ENCODE assay signal across 12 mouse cellular contexts in genomic region chr10:128938457-128938856, GRCm38 (mm10). TPM values are rescaled to one million over a fixed set of nuclear protein-coding genes. Genes with fewer than 3 reads are reported as not detected.
A peak's percentile ranks its signal among the peaks of the same experiment; 100 is the strongest.
DNase-seq lines count a peak whose midpoint lies in the region; ATAC-seq and TF ChIP-seq lines count a peak whose summit lies in the region.
"Had no signal": no experiment of that assay in that cellular context is flagged by ENCODE, and none has a peak within 500 bp of the region (broad histone marks: within the 10 kb centered on the region; RNA-seq: fewer than 3 reads in every experiment).

No protein-coding gene starts in this region.

- no peak overlapping the region for H3K27ac ChIP-seq in thymus, adult 2 months (ENCODE audit: control insufficient read depth, insufficient read depth, low read length)
- H3K27ac ChIP-seq: embryonic facial prominence, embryonic 12.5 days; neural tube, embryonic 13.5 days had no signal

- no peak for TF ChIP-seq CTCF in thymus, adult 2 months (IDR thresholded peaks at IDR 0.05; ENCODE audit: borderline replicate concordance, control insufficient read depth, extremely low read depth, insufficient read depth, low read length, poor library complexity)

- peak; percentile 69 for ATAC-seq in cerebellum, adult (ENCODE audit: insufficient number of reproducible peaks, low FRiP score, low TSS enrichment)

- H3K36me3 ChIP-seq in thymus, adult 2 months (ENCODE audit: control insufficient read depth, insufficient read depth, low read length): no peaks in the 10 kb centered on the region
- H3K36me3 ChIP-seq: embryonic facial prominence, embryonic 12.5 days; neural tube, embryonic 13.5 days had no signal

- peaks cover 12% of the 10 kb centered on the region for H3K27me3 ChIP-seq in thymus, adult 2 months (ENCODE audit: control insufficient read depth, insufficient read depth, low read length)

- 85% methylated on average over 9 of the region's 9 CpGs for WGBS in thymus, adult 2 months

- no peak overlapping the region for H3K4me3 ChIP-seq in thymus, adult 2 months (ENCODE audit: control insufficient read depth, insufficient read depth, low read length)
- H3K4me3 ChIP-seq: embryonic facial prominence, embryonic 12.5 days; neural tube, embryonic 13.5 days had no signal

- peak; percentile 32 for DNase-seq in layer of hippocampus, adult 9-11 months
- DNase-seq in layer of hippocampus, adult 8-10 months (ENCODE audit: low spot score in 2 of 2): no peak
- peak; percentile 69 to 88 for DNase-seq in gastrocnemius, postnatal 4 days (ENCODE audit: low spot score in 2 of 2)
- DNase-seq in lung, postnatal 10 days: peak; percentile 69
- no peak for DNase-seq in thymus, adult 2 months
- DNase-seq in left cerebral cortex, adult 18-20 months (ENCODE audit: low spot score in 2 of 2): no peak
- DNase-seq in spleen, postnatal 14 days (ENCODE audit: low spot score in 2 of 2): no peak

- peaks cover 6% of the 10 kb centered on the region for H3K4me1 ChIP-seq in thymus, adult 2 months (replicated peaks; ENCODE audit: control insufficient read depth, insufficient read depth, low read length)

- TF ChIP-seq POLR2A in thymus, adult 2 months (IDR thresholded peaks at IDR 0.05; ENCODE audit: control insufficient read depth, extremely low read depth, insufficient read depth, low read length, poor library complexity): no peak

RNA-seq across cellular contexts. Expression of gene Itga7, which starts 4.8 kb away (rescaled TPM):
- 10 to 100 TPM; 29.5 to 35.4 (median 31.6) TPM for total RNA-seq in layer of hippocampus, adult 8-10 months (2022)
- 100 to 1,000 TPM; 148 to 157 TPM for total RNA-seq in gastrocnemius, postnatal 4 days (2021)
- 5.9 and 14.5 TPM in 2 replicates for polyA plus RNA-seq in thymus, adult 2 months (2012; rRNA removed)
- 10 to 100 TPM; 13.5 TPM for total RNA-seq in left cerebral cortex, adult 18-20 months (2021)

RNA-seq across cellular contexts. Expression of gene Bloc1s1, which starts 14.6 kb away (rescaled TPM):
- 100 to 1,000 TPM in 2 of 4 experiments, 10 to 100 TPM in 2; 69.0 to 104 (median 90.6) TPM for total RNA-seq in layer of hippocampus, adult 8-10 months (2022)
- 100 to 1,000 TPM; 218 to 231 TPM for total RNA-seq in gastrocnemius, postnatal 4 days (2021)
- polyA plus RNA-seq in thymus, adult 2 months (2012; rRNA removed): 137 and 173 TPM in 2 replicates
- total RNA-seq in left cerebral cortex, adult 18-20 months (2021): 10 to 100 TPM; 79.8 to 82.3 TPM

RNA-seq across cellular contexts. Expression of gene Rdh5, which starts 15.8 kb away (rescaled TPM):
- total RNA-seq in layer of hippocampus, adult 8-10 months (2022): 1 to 10 TPM; 4.5 to 7.8 (median 7.2) TPM
- 10 to 100 TPM; 11.7 to 12.1 TPM for total RNA-seq in gastrocnemius, postnatal 4 days (2021)
- 14.0 and 21.8 TPM in 2 replicates for polyA plus RNA-seq in thymus, adult 2 months (2012; rRNA removed)
- 1 to 10 TPM; 3.6 to 7.6 TPM for total RNA-seq in left cerebral cortex, adult 18-20 months (2021)

RNA-seq across cellular contexts. Expression of gene Mettl7b, which starts 22.3 kb away (rescaled TPM):
- total RNA-seq in layer of hippocampus, adult 8-10 months (2022): not detected
- total RNA-seq in gastrocnemius, postnatal 4 days (2021): under 1 TPM in 1 of 2 experiments, not detected in 1; 0.73 TPM
- 0.28 and 1.6 TPM in 2 replicates for polyA plus RNA-seq in thymus, adult 2 months (2012; rRNA removed)
- not detected for total RNA-seq in left cerebral cortex, adult 18-20 months (2021)
- total RNA-seq: MEL had no signal
- polyA plus RNA-seq: limb, embryonic 11.5 days had no signal

RNA-seq across cellular contexts. Expression of gene Cd63, which starts 37.7 kb away (rescaled TPM):
- total RNA-seq in layer of hippocampus, adult 8-10 months (2022): 100 to 1,000 TPM in 2 of 4 experiments, 10 to 100 TPM in 2; 76.9 to 199 (median 126) TPM
- total RNA-seq in gastrocnemius, postnatal 4 days (2021): 100 to 1,000 TPM; 311 to 352 TPM
- 43.9 and 62.1 TPM in 2 replicates for polyA plus RNA-seq in thymus, adult 2 months (2012; rRNA removed)
- 10 to 100 TPM; 69.1 to 71.4 TPM for total RNA-seq in left cerebral cortex, adult 18-20 months (2021)

Comparison
In these comparisons a context has a peak if more than half of its experiments do, and no peak if none do; other contexts are left out.
1. DNase-seq: peak in layer of hippocampus, adult 9-11 months (single experiment), gastrocnemius, postnatal 4 days (2 of 2) and lung, postnatal 10 days (single experiment); none in layer of hippocampus, adult 8-10 months (0 of 2), thymus, adult 2 months (single experiment), left cerebral cortex, adult 18-20 months (0 of 2) and spleen, postnatal 14 days (0 of 2).
2. RNA of gene Itga7, which starts 4.8 kb away (total RNA-seq): 148 to 157 TPM in gastrocnemius, postnatal 4 days; 29.5 to 35.4 TPM in layer of hippocampus, adult 8-10 months and 13.5 TPM in left cerebral cortex, adult 18-20 months; every median in the first group is over 4 times any median in the second.